Mouse (Mus musculus): Measurements from ENCODE around the gene Ranbp3.

The Ranbp3 gene

GRCm38 (mm10) chr17:56672941-56673646, at the start of gene Ranbp3:
Gene Ranbp3 (plus strand): TSS chr17:56673294.
- peak; percentile 100 for DNase-seq

DNA sequence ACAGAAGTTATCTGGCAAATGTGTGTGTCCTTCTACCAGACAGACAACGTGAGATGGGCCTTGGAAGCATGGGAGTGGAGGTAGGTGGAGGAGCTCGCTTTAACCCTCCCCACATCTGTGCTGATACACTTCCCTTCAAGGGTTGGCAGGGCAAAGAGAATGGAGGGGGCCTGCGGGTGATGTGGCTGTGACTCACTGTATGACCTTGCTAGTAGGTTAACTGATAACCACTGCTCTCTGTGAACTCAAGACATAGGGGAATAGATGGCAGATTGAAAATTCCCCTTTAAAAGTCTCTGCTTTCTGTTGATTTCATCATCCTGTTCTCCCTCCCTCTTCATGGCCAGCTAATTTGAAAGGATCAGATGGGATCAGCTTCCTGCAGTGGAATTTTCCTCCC, 47.6 kb upstream of the Ranbp3 start:
- peak; percentile 22 for DNase-seq

DNA sequence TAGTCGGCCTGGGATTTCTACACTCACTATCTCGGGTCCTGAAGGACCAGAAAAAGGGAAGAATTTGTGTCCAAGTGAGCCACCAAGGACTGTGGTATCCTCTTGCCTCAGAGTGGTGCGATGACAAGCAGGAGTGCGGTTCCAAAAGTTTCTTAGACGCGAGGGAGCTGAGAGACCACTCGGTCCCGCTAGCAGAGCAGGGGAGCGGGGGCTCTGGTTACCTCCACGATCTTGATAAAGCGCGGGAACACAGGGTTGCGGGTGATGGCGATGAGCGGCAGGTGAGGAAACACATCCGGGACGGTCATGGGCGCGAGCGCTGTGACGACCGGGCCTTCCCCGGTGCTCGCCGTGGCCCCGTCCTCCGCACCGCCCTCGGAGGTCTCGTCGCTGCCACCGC, 46.8 kb upstream of the Ranbp3 start:
- no peak for DNase-seq

DNA sequence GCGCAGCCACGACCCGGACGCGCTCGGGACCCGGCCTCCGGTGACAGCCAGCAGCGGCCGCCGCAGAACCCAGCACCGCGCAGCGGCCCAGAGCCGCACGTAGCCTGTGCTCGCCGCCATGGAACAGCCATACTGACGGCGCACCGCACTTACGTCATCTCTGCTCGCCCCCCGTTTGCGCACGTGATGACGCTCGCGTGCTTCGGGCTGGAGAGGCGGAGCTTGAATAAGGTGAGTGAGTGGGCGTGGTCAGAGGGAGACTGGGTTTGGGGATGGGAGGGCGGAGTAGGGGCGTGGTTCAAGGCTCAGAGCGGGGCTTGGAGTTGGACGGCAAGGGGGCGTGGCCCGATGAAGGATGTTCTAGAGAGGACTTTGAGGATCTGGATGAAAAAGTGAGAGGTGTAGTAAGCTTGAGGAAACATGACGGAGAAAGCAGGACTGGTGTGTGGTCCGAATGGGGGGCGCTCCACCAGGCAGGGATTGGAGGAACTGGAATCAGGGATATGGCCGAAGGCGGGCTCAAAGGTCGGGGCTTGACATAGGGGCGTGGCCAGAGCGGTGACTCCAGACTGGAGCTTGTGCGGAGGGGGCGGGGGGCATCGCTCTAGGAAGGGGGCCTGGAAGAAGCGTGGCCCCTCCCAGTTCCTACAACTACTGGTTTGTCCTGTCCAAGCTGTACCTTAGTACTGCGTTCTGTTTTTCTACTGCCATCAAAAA, 46.2 kb upstream of the Ranbp3 start, which contains the start of gene Lonp1:
Gene Lonp1 (minus strand): TSS at position 134 of the 717 bp plus-strand sequence.
- peak; percentile 98 for DNase-seq

DNA sequence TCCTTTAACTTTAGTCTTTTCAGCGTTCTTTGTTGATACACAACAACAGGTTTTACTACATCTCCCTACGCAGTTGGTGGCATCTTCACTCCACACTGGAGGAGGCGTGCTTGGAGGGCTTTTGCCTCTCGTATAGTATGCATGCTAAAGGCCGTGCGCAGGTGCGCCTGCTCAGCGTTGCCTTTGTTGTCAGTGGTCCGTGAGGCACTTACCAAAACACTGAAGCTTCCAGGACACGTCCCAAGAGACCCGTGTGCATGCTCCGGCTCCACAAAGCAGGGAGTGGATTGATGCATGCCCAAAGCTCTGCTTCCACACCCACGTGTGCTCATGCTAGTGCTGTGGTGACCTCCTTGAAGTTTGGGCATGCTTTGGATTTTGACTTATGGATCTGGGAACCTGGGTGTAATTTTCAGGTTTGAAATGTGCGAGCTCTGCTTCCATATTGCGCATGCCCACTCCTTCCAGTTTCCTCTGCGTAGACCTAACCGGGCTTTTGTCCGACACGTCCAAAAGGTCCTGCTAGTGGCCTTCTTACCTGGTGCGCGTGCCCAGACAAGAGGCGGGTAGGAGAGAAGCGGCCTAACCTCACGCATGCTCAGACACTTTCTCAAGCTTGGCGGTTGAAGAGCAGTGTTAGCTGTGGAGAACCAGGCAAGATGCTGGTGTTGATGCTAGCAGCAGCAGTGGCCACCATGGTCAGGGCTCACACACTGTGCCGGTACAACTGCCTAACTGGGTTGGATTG, 45.4 kb upstream of the Ranbp3 start, which contains the start of gene Catsperd:
Gene Catsperd (plus strand): TSS at position 614 of the 748 bp plus-strand sequence.
- peak; percentile 73 for DNase-seq

- peak; percentile 24 for DNase-seq
These were observed 43.0 kb upstream of the Ranbp3 start for GRCm38 (mm10) chr17:56629800-56630781.

DNA sequence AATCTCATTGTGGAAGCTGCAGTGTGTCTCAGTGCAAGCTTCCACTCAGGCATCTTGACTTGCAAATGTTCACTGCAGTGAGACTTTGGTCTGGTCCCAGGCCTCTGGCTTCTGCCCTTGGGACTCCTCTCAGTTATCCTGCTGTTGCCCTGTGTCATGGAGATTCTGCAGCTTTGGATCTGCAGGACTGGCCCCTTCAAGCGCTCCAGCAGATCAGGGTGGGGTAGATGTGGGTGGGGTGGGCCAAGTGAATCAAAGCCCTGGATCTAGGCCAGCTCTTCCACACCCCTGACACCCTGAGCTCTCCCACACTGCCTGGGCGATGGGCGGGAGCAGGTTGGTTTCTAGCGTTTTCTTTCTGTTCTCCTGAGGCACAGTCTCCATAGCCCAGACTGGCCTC, 41.3 kb upstream of the Ranbp3 start:
- no peak for DNase-seq

DNA sequence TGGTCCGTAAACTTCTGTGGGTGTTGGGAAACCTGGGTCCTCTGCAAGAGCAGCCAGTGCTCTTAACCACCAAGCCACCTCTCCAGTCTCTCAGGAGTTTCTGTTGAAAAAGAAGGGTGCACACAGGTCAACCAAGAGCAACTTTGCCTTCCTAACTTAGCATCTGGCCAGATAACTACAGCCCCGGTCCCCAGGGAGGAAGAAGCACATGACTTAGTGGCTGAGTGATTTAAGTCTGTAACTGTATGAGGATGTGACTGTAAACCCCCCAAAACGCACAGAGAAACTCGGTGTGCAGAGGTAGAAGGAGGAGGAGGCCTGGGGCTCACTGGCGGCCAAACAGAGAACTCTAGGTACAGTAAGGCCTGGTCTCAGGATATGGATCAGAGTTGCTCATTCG, 39.1 kb upstream of the Ranbp3 start:
- no peak for DNase-seq

DNA sequence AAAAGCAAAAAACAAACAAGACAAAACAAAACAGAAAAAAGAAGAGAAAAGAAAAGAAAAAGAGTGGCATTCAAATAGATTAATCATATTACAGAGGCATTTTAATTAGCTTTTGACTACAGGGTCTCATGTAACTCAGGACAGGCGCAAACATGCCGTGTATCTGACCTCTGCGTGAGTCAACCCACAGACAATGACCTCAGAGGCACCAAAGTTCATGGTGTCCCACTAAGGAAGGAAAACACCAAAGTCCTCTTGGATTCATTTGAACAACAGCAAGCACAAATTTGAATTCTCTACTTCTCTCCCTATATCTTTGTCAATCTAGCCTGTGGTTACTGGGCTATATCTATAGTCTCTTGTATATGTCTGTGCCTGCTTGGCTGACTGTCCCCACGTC, 29.9 kb upstream of the Ranbp3 start:
- DNase-seq: no peak

DNA sequence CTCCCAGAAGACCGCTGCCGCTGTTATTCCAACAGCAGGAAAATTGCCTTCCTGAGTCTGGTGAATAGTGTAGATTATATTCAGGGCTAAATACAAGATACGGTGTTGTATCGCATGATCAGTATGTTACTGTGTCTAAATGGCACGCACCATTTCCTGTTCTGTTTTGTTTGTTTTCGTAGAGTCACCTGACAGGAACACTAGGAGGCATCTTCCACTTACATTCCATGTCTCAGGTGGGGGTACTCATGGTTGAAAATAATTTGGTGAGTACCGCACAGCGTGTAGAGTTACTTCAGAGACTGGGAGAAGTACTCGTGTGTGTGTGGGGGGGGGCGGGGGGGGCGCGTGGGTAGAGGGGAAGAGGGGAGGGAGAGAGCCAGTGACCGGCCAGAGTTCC, 25.5 kb upstream of the Ranbp3 start:
- DNase-seq: no peak

GRCm38 (mm10) chr17:56651801-56652200, 21.3 kb upstream of the Ranbp3 start:
- no peak for DNase-seq

- no peak for DNase-seq
These were observed 18.3 kb upstream of the Ranbp3 start for GRCm38 (mm10) chr17:56654771-56655170.

DNA sequence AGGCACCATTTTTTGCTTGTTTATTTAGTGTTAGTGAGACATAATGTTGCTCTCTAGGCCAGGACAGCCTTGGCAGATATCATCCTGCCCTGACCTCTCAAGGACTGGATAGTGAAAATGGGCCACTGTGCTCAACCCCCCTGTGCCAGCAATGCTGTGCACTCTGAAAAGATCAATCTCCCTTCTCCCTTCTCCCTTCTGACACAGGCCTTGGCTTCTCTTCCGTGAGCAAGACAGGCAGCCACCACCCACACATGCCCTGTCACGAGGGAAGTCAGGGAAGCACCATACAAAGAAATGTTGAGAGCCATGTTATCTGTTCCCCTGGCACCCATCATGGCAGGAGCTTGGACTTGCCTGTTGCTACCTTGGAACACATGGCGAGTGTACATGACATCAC, 17.8 kb upstream of the Ranbp3 start:
- DNase-seq: no peak

DNA sequence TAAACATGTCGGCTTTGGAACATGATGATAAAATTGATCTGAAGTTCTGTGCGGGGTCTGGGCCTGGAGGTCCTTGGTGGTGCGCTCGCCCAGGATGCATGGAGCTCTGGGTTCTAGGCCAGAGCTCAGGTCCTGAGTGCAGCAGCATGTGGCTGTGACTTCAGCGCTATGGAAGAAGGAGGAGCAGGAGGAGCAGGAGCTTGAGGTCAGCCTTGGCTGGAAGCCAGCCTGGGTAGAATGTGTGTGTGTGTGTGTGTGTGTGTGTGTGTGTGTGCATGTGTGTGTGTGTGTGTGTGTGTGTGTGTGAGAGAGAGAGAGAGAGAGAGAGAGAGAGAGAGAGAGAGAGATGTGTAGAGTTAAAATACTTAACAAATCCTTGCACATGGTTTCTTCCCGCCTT, 16.9 kb upstream of the Ranbp3 start:
- DNase-seq: no peak

GRCm38 (mm10) chr17:56663659-56664058, 9.4 kb upstream of the Ranbp3 start:
- no peak for DNase-seq

DNA sequence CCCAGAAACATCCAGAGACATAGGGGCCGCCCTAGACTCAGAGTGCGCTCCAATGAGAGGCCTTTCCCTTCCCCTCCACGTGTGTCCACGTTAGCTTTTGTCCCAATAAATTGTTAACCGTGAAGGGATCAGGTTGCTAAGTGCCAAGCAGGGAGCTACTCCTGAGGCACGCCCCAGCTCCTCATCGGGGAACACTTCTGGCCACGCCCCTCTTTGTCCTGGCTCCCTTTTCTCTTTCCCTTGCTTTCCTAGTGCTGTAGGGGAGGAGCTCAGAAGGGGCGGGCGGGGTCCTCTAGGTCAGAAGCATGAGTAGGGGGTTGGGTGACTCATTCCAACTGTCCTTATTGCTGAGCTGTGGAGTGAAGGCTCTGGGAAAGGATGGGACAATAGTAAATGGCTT, 8.8 kb upstream of the Ranbp3 start:
- no peak for DNase-seq

DNA sequence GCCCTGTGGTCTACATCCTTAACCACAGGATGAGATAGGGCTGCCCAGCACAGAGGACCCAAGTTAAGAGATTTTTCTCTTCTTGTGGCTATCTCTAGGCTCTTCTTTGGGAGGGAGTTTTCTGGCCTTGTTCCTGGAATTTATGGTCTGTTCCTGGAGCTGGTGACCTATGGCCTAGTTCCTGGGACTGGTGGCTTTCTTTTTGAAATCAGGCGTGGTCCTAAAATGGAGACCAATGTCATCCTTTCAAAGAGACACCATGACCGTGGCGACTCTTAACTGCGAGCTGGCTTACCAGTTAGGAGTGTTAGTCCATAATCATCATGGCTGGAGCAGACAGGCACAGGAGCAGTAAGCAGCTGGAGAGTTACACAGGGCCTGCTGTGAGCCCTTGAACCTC, 6.7 kb upstream of the Ranbp3 start:
- DNase-seq: no peak

GRCm38 (mm10) chr17:56667591-56667990, 5.5 kb upstream of the Ranbp3 start:
- no peak for DNase-seq

GRCm38 (mm10) chr17:56668384-56669144, 4.5 kb upstream of the Ranbp3 start:
- DNase-seq: peak; percentile 83

- peak; percentile 16 for DNase-seq
These were observed 3.3 kb upstream of the Ranbp3 start for GRCm38 (mm10) chr17:56669766-56670165.

DNA sequence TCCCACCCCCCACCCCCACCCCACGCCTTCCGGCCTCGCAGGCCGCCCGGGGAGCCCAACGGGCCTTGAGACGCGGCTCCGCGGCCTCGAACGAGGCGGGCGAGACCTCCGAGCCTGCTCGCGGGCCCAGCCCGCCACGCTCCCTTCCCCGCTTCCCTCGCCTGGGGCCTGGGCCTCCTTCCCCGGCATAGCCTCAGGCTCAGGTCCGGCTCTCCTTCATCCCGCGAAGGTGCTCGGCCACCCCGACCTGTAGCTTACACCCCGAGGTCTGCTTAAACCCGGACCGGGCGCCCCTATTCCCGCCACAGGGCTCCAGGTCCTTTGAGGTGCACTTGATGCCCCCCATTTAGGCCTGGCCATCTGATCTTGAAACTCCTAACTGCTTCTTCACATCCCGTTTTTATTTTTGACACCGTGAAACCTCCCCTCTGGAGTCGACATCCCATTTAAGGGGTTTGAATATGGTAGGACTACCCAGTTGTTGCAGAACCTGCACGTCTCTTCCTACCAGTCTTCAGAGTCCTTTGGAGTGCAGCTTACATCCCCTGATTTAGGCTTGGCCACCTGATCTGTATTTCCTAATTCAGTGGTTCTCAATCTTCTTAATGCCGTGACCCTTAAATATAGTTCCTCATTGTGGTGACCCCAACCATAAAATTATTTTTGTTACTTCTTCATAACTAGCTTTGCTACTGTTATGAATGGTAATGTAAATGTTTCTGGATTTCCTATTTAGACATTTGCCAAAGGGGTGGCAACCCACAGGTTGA, 738 bp downstream of the Ranbp3 start:
- DNase-seq: peak; percentile 66
